Mouse (Mus musculus): ENCODE results near the gene Sox5. TPM values are rescaled to one million over a fixed set of nuclear protein-coding genes. Genes with fewer than 3 reads are reported as not detected.

Gene Sox5
- polyA plus RNA-seq, 1 experiment from 2014 or later = 29.7 TPM

GRCm38 (mm10) chr6:143998201-143998600 lies 783.6 kb downstream of the Sox5 start:
- Histone ChIP-seq H3K9ac (replicated peaks; ENCODE audit: low read length) (no peak overlapping the region), H3K36me3 (ENCODE audit: control insufficient read depth, insufficient read depth, low read length) (no peaks in the 10 kb centered on the region), H3K4me2 (ENCODE audit: low read length) (peak overlapping the region; percentile 21; the same call in 1 of the 2 replicates), H3K27ac (replicated peaks; ENCODE audit: low read depth, low read length) (no peak overlapping the region), H3K9me3 (ENCODE audit: control insufficient read depth, low read length) (no peaks in the 10 kb centered on the region), H3K27me3 (ENCODE audit: control insufficient read depth, insufficient read depth, low read length) (no peaks in the 10 kb centered on the region), H3K4me3 (replicated peaks; ENCODE audit: low read depth, low read length) (no peak overlapping the region), H3K4me1 (ENCODE audit: control insufficient read depth, insufficient read depth, low read length) (0 out of 2 replicates have a peak, but pooled peaks cover 9% of the 10 kb centered on the region)
- WGBS = 30% methylated on average over 13 of the region's 13 CpGs
- DNase-seq = peak; percentile 51
- no peak for ATAC-seq (ENCODE audit: low FRiP score, low TSS enrichment)

GRCm38 (mm10) chr6:143997616-143998015 lies 784.2 kb downstream of the Sox5 start:
- H3K4me2 ChIP-seq (ENCODE audit: low read length) = no peak overlapping the region
- no peaks in the 10 kb centered on the region for H3K9me3 ChIP-seq (ENCODE audit: control insufficient read depth, low read length)
- H3K36me3 ChIP-seq (ENCODE audit: control insufficient read depth, insufficient read depth, low read length) = no peaks in the 10 kb centered on the region
- ATAC-seq (ENCODE audit: low FRiP score, low TSS enrichment) (no peak), DNase-seq (peak; percentile 23)
- no peak overlapping the region for H3K9ac ChIP-seq (replicated peaks; ENCODE audit: low read length)
- H3K27ac ChIP-seq (replicated peaks; ENCODE audit: low read depth, low read length) = no peak overlapping the region
- no peak overlapping the region for H3K4me3 ChIP-seq (replicated peaks; ENCODE audit: low read depth, low read length)
- WGBS = 81% methylated on average over 11 of the region's 11 CpGs
- 0 out of 2 replicates have a peak, but pooled peaks cover 9% of the 10 kb centered on the region for H3K4me1 ChIP-seq (ENCODE audit: control insufficient read depth, insufficient read depth, low read length)
- no peaks in the 10 kb centered on the region for H3K27me3 ChIP-seq (ENCODE audit: control insufficient read depth, insufficient read depth, low read length)

GRCm38 (mm10) chr6:143995046-143995445 lies 786.7 kb downstream of the Sox5 start:
- ATAC-seq (ENCODE audit: low FRiP score, low TSS enrichment) (no peak), DNase-seq (peak; percentile 13)
- Histone ChIP-seq H3K4me2 (ENCODE audit: low read length) (no peak overlapping the region), H3K27me3 (ENCODE audit: control insufficient read depth, insufficient read depth, low read length) (no peaks in the 10 kb centered on the region), H3K9me3 (ENCODE audit: control insufficient read depth, low read length) (no peaks in the 10 kb centered on the region), H3K9ac (replicated peaks; ENCODE audit: low read length) (no peak overlapping the region), H3K4me3 (replicated peaks; ENCODE audit: low read depth, low read length) (no peak overlapping the region), H3K36me3 (ENCODE audit: control insufficient read depth, insufficient read depth, low read length) (no peaks in the 10 kb centered on the region), H3K27ac (replicated peaks; ENCODE audit: low read depth, low read length) (no peak overlapping the region), H3K4me1 (ENCODE audit: control insufficient read depth, insufficient read depth, low read length) (0 out of 2 replicates have a peak, but pooled peaks cover 9% of the 10 kb centered on the region)
- WGBS = 38% methylated on average over 4 of the region's 4 CpGs

GRCm38 (mm10) chr6:143987548-143987947 lies 794.2 kb downstream of the Sox5 start:
- Histone ChIP-seq H3K27ac (replicated peaks; ENCODE audit: low read depth, low read length) (no peak overlapping the region), H3K9me3 (ENCODE audit: control insufficient read depth, low read length) (no peaks in the 10 kb centered on the region), H3K4me1 (ENCODE audit: control insufficient read depth, insufficient read depth, low read length) (no peaks in the 10 kb centered on the region), H3K9ac (replicated peaks; ENCODE audit: low read length) (no peak overlapping the region), H3K27me3 (ENCODE audit: control insufficient read depth, insufficient read depth, low read length) (no peaks in the 10 kb centered on the region), H3K36me3 (ENCODE audit: control insufficient read depth, insufficient read depth, low read length) (no peaks in the 10 kb centered on the region), H3K4me3 (replicated peaks; ENCODE audit: low read depth, low read length) (no peak overlapping the region), H3K4me2 (ENCODE audit: low read length) (no peak overlapping the region)
- DNase-seq (no peak), ATAC-seq (ENCODE audit: low FRiP score, low TSS enrichment) (no peak)

- Histone ChIP-seq H3K4me1 (ENCODE audit: control insufficient read depth, insufficient read depth, low read length) (no peaks in the 10 kb centered on the region), H3K36me3 (ENCODE audit: control insufficient read depth, insufficient read depth, low read length) (no peaks in the 10 kb centered on the region), H3K4me3 (replicated peaks; ENCODE audit: low read depth, low read length) (no peak overlapping the region), H3K27me3 (ENCODE audit: control insufficient read depth, insufficient read depth, low read length) (no peaks in the 10 kb centered on the region), H3K27ac (replicated peaks; ENCODE audit: low read depth, low read length) (no peak overlapping the region), H3K4me2 (ENCODE audit: low read length) (no peak overlapping the region), H3K9ac (replicated peaks; ENCODE audit: low read length) (no peak overlapping the region), H3K9me3 (ENCODE audit: control insufficient read depth, low read length) (no peaks in the 10 kb centered on the region)
- DNase-seq (no peak), ATAC-seq (ENCODE audit: low FRiP score, low TSS enrichment) (no peak)
- 90% methylated on average over 8 of the region's 8 CpGs for WGBS
Observed at GRCm38 (mm10) chr6:143980131-143980530, 801.6 kb downstream of the Sox5 start.

- Histone ChIP-seq H3K27me3 (ENCODE audit: control insufficient read depth, insufficient read depth, low read length) (no peaks in the 10 kb centered on the region), H3K4me2 (ENCODE audit: low read length) (no peak overlapping the region), H3K9me3 (ENCODE audit: control insufficient read depth, low read length) (no peaks in the 10 kb centered on the region), H3K4me3 (replicated peaks; ENCODE audit: low read depth, low read length) (no peak overlapping the region), H3K4me1 (ENCODE audit: control insufficient read depth, insufficient read depth, low read length) (no peaks in the 10 kb centered on the region), H3K9ac (replicated peaks; ENCODE audit: low read length) (no peak overlapping the region), H3K36me3 (ENCODE audit: control insufficient read depth, insufficient read depth, low read length) (no peaks in the 10 kb centered on the region), H3K27ac (replicated peaks; ENCODE audit: low read depth, low read length) (no peak overlapping the region)
- ATAC-seq (ENCODE audit: low FRiP score, low TSS enrichment) = no peak
- WGBS = 49% methylated on average over 9 of the region's 9 CpGs
- no peak for DNase-seq
Observed at GRCm38 (mm10) chr6:143967724-143968400, 813.9 kb downstream of the Sox5 start.

GRCm38 (mm10) chr6:143960487-143960886 lies 821.3 kb downstream of the Sox5 start:
- Histone ChIP-seq H3K36me3 (ENCODE audit: control insufficient read depth, insufficient read depth, low read length) (no peaks in the 10 kb centered on the region), H3K4me3 (replicated peaks; ENCODE audit: low read depth, low read length) (no peak overlapping the region), H3K4me2 (ENCODE audit: low read length) (no peak overlapping the region), H3K27ac (replicated peaks; ENCODE audit: low read depth, low read length) (no peak overlapping the region), H3K9ac (replicated peaks; ENCODE audit: low read length) (no peak overlapping the region), H3K4me1 (ENCODE audit: control insufficient read depth, insufficient read depth, low read length) (no peaks in the 10 kb centered on the region), H3K9me3 (ENCODE audit: control insufficient read depth, low read length) (no peaks in the 10 kb centered on the region), H3K27me3 (ENCODE audit: control insufficient read depth, insufficient read depth, low read length) (no peaks in the 10 kb centered on the region)
- ATAC-seq (ENCODE audit: low FRiP score, low TSS enrichment) (no peak), DNase-seq (no peak)
- WGBS = 92% methylated on average over 11 of the region's 11 CpGs

GRCm38 (mm10) chr6:143960081-143960480 lies 821.7 kb downstream of the Sox5 start:
- ATAC-seq (ENCODE audit: low FRiP score, low TSS enrichment) = no peak
- Histone ChIP-seq H3K27ac (replicated peaks; ENCODE audit: low read depth, low read length) (no peak overlapping the region), H3K27me3 (ENCODE audit: control insufficient read depth, insufficient read depth, low read length) (no peaks in the 10 kb centered on the region), H3K4me1 (ENCODE audit: control insufficient read depth, insufficient read depth, low read length) (no peaks in the 10 kb centered on the region), H3K4me2 (ENCODE audit: low read length) (no peak overlapping the region), H3K9me3 (ENCODE audit: control insufficient read depth, low read length) (no peaks in the 10 kb centered on the region), H3K9ac (replicated peaks; ENCODE audit: low read length) (no peak overlapping the region), H3K4me3 (replicated peaks; ENCODE audit: low read depth, low read length) (no peak overlapping the region), H3K36me3 (ENCODE audit: control insufficient read depth, insufficient read depth, low read length) (no peaks in the 10 kb centered on the region)
- 91% methylated on average over 8 of the region's 8 CpGs for WGBS
- no peak for DNase-seq

GRCm38 (mm10) chr6:143958372-143958771 lies 823.4 kb downstream of the Sox5 start:
- H3K27me3 ChIP-seq (ENCODE audit: control insufficient read depth, insufficient read depth, low read length) = no peaks in the 10 kb centered on the region
- no peak overlapping the region for H3K4me2 ChIP-seq (ENCODE audit: low read length)
- no peak overlapping the region for H3K9ac ChIP-seq (replicated peaks; ENCODE audit: low read length)
- H3K4me1 ChIP-seq (ENCODE audit: control insufficient read depth, insufficient read depth, low read length) = no peaks in the 10 kb centered on the region
- no peak overlapping the region for H3K4me3 ChIP-seq (replicated peaks; ENCODE audit: low read depth, low read length)
- no peaks in the 10 kb centered on the region for H3K36me3 ChIP-seq (ENCODE audit: control insufficient read depth, insufficient read depth, low read length)
- H3K27ac ChIP-seq (replicated peaks; ENCODE audit: low read depth, low read length) = no peak overlapping the region
- no peak for DNase-seq
- 84% methylated on average over 7 of the region's 7 CpGs for WGBS
- ATAC-seq (ENCODE audit: low FRiP score, low TSS enrichment) = no peak
- H3K9me3 ChIP-seq (ENCODE audit: control insufficient read depth, low read length) = no peaks in the 10 kb centered on the region

Data from midbrain, embryonic 14.5 days (tissue).